Mouse (Mus musculus): ENCODE measurements around the gene Drap1. TPM values are rescaled to one million over a fixed set of nuclear protein-coding genes. Genes with fewer than 3 reads are reported as not detected.
A peak's percentile ranks its signal among the peaks of the same experiment; 100 is the strongest.

Drap1 gene
- polyA plus RNA-seq, 2 experiments, result 219 to 236 TPM

DNA sequence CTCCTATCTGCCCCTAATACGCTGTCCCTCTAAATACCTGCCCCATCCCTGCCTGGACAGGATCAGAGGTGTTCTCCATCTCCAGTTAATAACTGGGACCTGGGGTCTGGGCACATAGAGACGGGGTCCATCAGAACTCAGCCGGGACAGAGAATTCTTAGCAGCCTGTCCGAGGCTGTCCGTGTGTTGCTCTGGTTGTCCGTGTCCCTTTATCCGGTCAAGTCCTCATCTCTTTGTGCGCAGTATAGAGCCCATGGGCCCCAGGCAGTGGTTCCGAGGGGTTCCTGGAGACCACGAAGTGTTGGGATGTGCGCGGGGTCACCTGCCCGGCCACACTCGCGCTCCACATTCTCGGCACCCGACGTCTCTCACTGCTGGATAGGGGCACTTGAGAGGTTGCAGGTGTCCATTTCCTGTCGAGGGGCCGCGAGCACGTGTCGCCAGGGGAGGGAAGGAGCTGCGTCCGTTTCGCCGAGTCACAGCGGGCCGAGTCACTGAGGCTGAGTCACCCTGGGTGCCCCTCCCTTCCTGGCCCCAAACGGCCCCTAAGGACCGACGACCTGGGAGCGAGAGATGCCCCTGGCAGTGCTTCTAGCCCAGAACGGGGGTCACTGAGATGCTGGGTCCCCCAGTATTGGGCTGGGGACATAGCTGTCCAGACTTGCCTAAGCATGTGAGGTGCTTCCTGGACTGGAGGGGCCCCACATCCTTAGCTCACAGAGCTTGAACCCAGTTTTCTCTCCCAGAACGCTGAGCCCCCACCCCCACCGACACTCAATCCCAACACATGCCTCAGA lies 23.8 kb upstream of the Drap1 start:
- H3K4me2 ChIP-seq (replicated peaks; ENCODE audit: low read depth, low read length, severe bottlenecking), result peak overlapping the region; percentile 94
- H3K4me1 ChIP-seq (ENCODE audit: control insufficient read depth, insufficient read depth, low read length), result peaks cover 9% of the 10 kb centered on the region
- peak overlapping the region; percentile 51 for H3K4me3 ChIP-seq (replicated peaks; ENCODE audit: low read length)
- TF ChIP-seq POLR2A (IDR thresholded peaks at IDR 0.05; ENCODE audit: borderline replicate concordance, extremely low read depth, insufficient read depth, insufficient read length), result no peak
- ATAC-seq (ENCODE audit: low FRiP score, low read depth), result no peak
- no peaks in the 10 kb centered on the region for H3K9me3 ChIP-seq (ENCODE audit: control insufficient read depth, low read length)
- 6% methylated on average over 31 of the region's 36 CpGs for WGBS
- H3K36me3 ChIP-seq (ENCODE audit: control insufficient read depth, insufficient read depth, low read length), result peaks cover under 1% of the 10 kb centered on the region; the same call in 1 of the 2 replicates
- DNase-seq (ENCODE audit: low spot score), result no peak
- 0 out of 2 replicates have a peak overlapping the region, but pooled peaks have one; percentile 45 for H3K9ac ChIP-seq (ENCODE audit: low read depth, low read length, severe bottlenecking)
- H3K27ac ChIP-seq (replicated peaks; ENCODE audit: low read depth, low read length), result no peak overlapping the region
- H3K27me3 ChIP-seq (ENCODE audit: control insufficient read depth, insufficient read depth, low read length), result peaks cover 40% of the 10 kb centered on the region

GRCm38 (mm10) chr19:5447515-5448353 lies 23.0 kb upstream of the Drap1 start, which contains the start of gene Fosl1:
Fosl1 (plus strand) TSS chr19:5447547.
- H3K4me2 ChIP-seq (replicated peaks; ENCODE audit: low read depth, low read length, severe bottlenecking), result peak within 1 kb of the TSS; percentile 94
- peaks cover 40% of the 10 kb centered on the region for H3K27me3 ChIP-seq (ENCODE audit: control insufficient read depth, insufficient read depth, low read length)
- DNase-seq (ENCODE audit: low spot score) (peak; percentile 41), ATAC-seq (ENCODE audit: low FRiP score, low read depth) (peak; percentile 60)
- no peak within 1 kb of the TSS for H3K27ac ChIP-seq (replicated peaks; ENCODE audit: low read depth, low read length)
- no peaks in the 10 kb centered on the region for H3K36me3 ChIP-seq (ENCODE audit: control insufficient read depth, insufficient read depth, low read length)
- H3K9ac ChIP-seq (ENCODE audit: low read depth, low read length, severe bottlenecking), result peak within 1 kb of the TSS; percentile 45
- no peak for TF ChIP-seq POLR2A (IDR thresholded peaks at IDR 0.05; ENCODE audit: borderline replicate concordance, extremely low read depth, insufficient read depth, insufficient read length)
- 2% methylated on average over 58 of the region's 70 CpGs for WGBS
- H3K4me3 ChIP-seq (replicated peaks; ENCODE audit: low read length), result peak within 1 kb of the TSS; percentile 51
- no peaks in the 10 kb centered on the region for H3K9me3 ChIP-seq (ENCODE audit: control insufficient read depth, low read length)
- peaks cover 9% of the 10 kb centered on the region for H3K4me1 ChIP-seq (ENCODE audit: control insufficient read depth, insufficient read depth, low read length)

- Histone ChIP-seq H3K27ac (replicated peaks; ENCODE audit: low read depth, low read length) (no peak overlapping the region), H3K9me3 (ENCODE audit: control insufficient read depth, low read length) (no peaks in the 10 kb centered on the region), H3K9ac (ENCODE audit: low read depth, low read length, severe bottlenecking) (no peak overlapping the region), H3K36me3 (ENCODE audit: control insufficient read depth, insufficient read depth, low read length) (no peaks in the 10 kb centered on the region), H3K27me3 (ENCODE audit: control insufficient read depth, insufficient read depth, low read length) (peaks cover 40% of the 10 kb centered on the region), H3K4me3 (replicated peaks; ENCODE audit: low read length) (no peak overlapping the region), H3K4me1 (ENCODE audit: control insufficient read depth, insufficient read depth, low read length) (peaks cover 9% of the 10 kb centered on the region), H3K4me2 (replicated peaks; ENCODE audit: low read depth, low read length, severe bottlenecking) (no peak overlapping the region)
- ATAC-seq (ENCODE audit: low FRiP score, low read depth) (no peak), DNase-seq (ENCODE audit: low spot score) (no peak)
- no peak for TF ChIP-seq POLR2A (IDR thresholded peaks at IDR 0.05; ENCODE audit: borderline replicate concordance, extremely low read depth, insufficient read depth, insufficient read length)
- 79% methylated on average over 5 of the region's 5 CpGs for WGBS
Measured at GRCm38 (mm10) chr19:5445747-5446146, 21.0 kb upstream of the Drap1 start.

DNA sequence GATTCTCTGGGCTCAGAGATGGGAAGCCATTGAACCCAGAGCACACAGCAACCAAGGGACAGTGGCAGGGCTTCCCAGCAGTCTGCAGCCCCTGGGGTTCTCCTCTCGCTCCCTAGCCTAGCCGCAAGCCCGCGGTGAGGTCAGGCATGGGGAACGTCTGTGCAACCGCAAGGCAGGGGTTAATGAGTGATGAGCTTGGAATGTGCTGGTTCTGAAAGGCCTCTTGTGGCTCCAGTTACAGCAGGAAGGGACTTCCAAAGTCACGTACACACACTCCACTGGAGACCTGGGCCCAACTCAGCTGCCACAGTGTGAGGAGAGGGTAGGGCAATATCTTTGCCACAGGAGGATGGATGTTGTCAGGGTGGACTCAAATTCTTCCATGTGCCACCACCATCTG lies 20.2 kb upstream of the Drap1 start:
- ATAC-seq (ENCODE audit: low FRiP score, low read depth), result no peak
- H3K9ac ChIP-seq (ENCODE audit: low read depth, low read length, severe bottlenecking), result no peak overlapping the region
- H3K9me3 ChIP-seq (ENCODE audit: control insufficient read depth, low read length), result no peaks in the 10 kb centered on the region; the same call in 1 of the 2 replicates
- H3K27me3 ChIP-seq (ENCODE audit: control insufficient read depth, insufficient read depth, low read length), result peaks cover 40% of the 10 kb centered on the region
- no peak overlapping the region for H3K27ac ChIP-seq (replicated peaks; ENCODE audit: low read depth, low read length)
- no peak for TF ChIP-seq POLR2A (IDR thresholded peaks at IDR 0.05; ENCODE audit: borderline replicate concordance, extremely low read depth, insufficient read depth, insufficient read length)
- no peak overlapping the region for H3K4me3 ChIP-seq (replicated peaks; ENCODE audit: low read length)
- DNase-seq (ENCODE audit: low spot score), result no peak
- no peak overlapping the region for H3K4me2 ChIP-seq (replicated peaks; ENCODE audit: low read depth, low read length, severe bottlenecking)
- H3K4me1 ChIP-seq (ENCODE audit: control insufficient read depth, insufficient read depth, low read length), result peaks cover 9% of the 10 kb centered on the region
- H3K36me3 ChIP-seq (ENCODE audit: control insufficient read depth, insufficient read depth, low read length), result no peaks in the 10 kb centered on the region
- 27% methylated on average over 7 of the region's 7 CpGs for WGBS

- WGBS, result 54% methylated on average over 9 of the region's 9 CpGs
Measured at GRCm38 (mm10) chr19:5444371-5444908, 19.7 kb upstream of the Drap1 start.

More at GRCm38 (mm10) chr19:5444371-5444908, 19.7 kb upstream of the Drap1 start:
- Histone ChIP-seq H3K9ac (ENCODE audit: low read depth, low read length, severe bottlenecking) (no peak overlapping the region), H3K9me3 (ENCODE audit: control insufficient read depth, low read length) (no peaks in the 10 kb centered on the region; the same call in 1 of the 2 replicates), H3K4me2 (replicated peaks; ENCODE audit: low read depth, low read length, severe bottlenecking) (no peak overlapping the region), H3K4me1 (ENCODE audit: control insufficient read depth, insufficient read depth, low read length) (peaks cover 9% of the 10 kb centered on the region), H3K27ac (replicated peaks; ENCODE audit: low read depth, low read length) (no peak overlapping the region), H3K27me3 (ENCODE audit: control insufficient read depth, insufficient read depth, low read length) (peaks cover 37% of the 10 kb centered on the region), H3K36me3 (ENCODE audit: control insufficient read depth, insufficient read depth, low read length) (no peaks in the 10 kb centered on the region), H3K4me3 (replicated peaks; ENCODE audit: low read length) (no peak overlapping the region)
- no peak for ATAC-seq (ENCODE audit: low FRiP score, low read depth)
- no peak for TF ChIP-seq POLR2A (IDR thresholded peaks at IDR 0.05; ENCODE audit: borderline replicate concordance, extremely low read depth, insufficient read depth, insufficient read length)
- DNase-seq (ENCODE audit: low spot score), result no peak

Measured in limb, embryonic 14.5 days (tissue).